Mouse (Mus musculus) kidney, postnatal 25 days (tissue): ENCODE measurements around the gene Lamtor4.
A peak's percentile ranks its signal among the peaks of the same experiment; 100 is the strongest.

ENCODE experiments used
- DNase-seq, 2 experiments: peaks; one replicate each; pipeline ENCODE4 v3.0.0; 2021; ENCODE audit warnings: mixed read lengths in 2 of 2

Gene Lamtor4

DNA sequence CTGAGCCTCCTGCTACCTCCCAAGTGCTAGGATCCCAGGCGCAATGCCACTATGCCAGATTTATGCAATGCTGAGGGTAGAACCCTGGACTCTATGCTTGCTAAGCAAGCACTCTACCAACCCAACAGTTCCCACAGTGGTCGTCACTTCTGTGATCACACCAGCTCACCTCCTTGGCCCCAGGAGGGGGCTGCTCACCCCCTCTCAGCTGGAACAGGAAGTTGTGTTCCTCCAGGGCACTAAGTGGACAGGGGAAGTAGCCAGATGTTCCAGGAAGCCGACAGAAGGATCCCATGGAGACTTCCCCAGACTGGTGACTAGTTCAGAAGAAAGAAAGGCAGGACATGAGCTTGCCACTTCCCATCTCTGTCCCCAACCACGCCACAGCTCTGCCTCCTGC, 6.7 kb downstream of the Lamtor4 start:
- DNase-seq: no peak

DNA sequence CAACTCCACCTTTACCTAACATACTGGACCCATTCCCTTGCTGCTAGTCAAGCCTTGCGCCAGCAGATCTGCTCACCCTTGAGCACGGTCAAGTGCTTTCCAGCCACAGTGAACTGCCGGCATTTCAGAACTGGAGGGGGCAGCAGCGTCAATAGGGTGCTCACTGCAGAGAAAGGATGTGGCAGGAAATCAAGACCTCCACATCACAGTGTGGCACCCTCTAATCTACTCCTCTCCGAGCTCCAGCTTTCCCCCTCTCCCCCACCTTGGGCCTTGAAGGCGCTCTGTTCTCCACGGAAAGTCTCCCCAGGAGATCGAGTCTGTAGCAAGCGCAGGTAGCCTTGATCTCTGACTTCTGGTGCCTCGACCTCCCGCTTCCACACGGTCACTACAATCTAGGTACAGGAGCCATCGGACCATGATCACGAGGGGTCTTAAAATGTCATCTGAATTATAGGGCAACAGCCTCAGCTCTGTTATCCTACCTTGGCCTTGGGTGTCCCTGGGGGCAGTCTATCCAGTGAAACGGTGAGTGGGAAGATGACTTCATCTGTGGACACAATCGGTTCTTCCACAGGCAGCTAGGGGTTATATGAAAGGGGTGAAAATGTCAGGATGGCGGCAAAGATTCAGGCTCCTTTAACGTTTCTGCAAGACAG, 7.4 kb downstream of the Lamtor4 start:
- DNase-seq: no peak

DNA sequence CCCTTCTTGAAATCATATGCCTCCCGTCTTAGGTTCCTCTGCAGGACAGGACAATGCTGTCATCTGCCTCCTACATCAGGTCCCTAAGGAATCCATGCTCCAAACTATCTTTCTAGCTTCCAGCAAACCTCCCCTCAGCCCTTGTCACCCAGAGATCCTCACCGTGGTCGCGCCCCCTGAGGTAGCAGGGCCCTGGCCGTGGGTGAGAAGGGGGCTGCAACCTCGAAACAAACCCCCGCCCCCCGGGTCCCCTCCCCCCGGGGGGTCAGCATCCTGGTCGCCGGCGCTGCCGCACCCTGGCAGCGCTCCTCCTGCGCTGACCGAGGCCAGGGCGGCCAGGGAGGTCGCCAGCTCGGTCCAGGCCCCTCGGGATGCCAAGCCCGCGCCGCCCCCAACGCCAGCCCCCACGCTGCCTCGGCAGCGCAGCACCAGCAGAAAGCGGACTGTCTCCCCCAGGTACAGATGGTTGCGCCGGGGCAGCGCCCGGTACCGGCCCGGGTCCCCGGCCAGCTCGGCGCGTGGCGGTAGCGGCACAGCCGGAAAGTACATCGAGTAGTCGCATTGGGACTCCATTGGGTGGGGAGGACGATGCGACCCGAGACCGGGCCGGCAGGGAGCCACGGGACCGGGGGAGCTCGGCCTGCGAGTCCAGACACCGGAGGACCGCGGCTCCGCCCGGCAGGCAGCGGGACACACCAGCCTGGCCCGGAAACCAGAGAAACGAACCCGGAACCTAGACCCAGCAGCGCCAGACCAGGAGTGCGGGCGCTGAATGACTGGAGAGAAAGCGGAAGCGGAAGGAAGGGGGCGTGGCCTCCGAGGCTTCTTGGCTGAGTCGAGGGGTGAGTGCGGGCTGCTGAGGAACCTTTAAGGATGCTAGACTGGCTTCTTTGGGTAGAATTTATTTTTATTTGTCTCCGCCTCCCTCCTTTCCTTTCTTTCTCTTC, 8.3 kb downstream of the Lamtor4 start, which contains the start of gene BC037034:
Gene BC037034 (minus strand): TSS at position 774 of the 947 bp plus-strand sequence.
- peak; percentile 96 to 97 for DNase-seq

DNA sequence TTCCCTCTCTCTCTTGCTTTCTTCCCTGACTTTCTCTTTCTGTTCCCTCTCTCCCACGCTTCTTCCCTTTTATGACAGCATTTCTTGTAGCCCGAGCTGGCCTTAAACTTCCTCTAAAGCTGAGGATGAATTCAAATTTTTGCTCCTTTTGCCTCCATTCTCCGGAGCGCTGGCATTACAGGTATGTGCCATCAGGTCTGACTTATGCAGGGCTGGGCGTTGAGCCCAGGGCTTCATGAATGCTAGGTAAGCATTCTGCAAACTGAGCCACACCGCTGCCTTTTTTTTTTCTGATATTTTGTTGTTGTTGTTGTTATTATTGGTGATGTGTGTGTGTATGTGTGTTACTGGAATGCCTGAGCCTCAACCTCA, 8.9 kb downstream of the Lamtor4 start:
- DNase-seq: no peak

DNA sequence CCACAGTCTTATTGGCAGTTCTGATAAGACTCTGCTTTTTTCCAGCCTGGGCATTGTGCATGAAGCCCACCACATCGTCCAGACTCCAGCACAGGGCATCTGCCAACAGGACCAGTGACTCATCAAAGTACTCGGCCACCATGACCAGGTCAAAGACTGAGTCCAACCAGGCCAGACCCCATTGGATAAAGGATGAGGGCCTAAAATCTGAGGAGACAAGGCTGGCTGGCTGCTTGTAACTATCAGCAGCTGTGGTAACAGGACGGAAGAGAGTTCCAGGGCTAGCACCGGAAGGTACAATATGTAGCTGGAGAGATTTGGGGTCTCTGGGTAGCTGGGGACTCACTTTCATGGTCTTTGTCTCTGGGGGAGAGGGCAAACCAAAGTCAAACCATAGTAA, 10.4 kb downstream of the Lamtor4 start:
- no peak for DNase-seq

DNA sequence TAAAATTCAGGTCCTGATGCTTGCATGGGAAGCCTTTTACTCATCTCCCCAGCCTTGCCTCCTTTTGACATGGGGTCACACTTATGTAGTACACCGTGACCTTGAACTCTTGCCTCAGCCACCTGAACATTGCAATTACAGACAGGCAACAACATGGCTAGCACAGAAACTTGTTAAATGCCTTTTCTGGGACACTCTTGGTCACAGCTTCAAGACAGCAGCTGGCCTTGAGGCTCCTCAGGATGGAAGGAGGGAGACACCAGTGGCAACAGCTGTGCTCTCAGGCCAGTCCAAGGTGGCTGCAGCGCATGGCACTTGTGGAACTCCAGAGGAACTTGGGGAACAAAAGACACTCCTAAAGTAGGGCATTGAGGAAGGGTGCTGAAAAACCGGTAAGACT, 11.8 kb downstream of the Lamtor4 start:
- DNase-seq: no peak

DNA sequence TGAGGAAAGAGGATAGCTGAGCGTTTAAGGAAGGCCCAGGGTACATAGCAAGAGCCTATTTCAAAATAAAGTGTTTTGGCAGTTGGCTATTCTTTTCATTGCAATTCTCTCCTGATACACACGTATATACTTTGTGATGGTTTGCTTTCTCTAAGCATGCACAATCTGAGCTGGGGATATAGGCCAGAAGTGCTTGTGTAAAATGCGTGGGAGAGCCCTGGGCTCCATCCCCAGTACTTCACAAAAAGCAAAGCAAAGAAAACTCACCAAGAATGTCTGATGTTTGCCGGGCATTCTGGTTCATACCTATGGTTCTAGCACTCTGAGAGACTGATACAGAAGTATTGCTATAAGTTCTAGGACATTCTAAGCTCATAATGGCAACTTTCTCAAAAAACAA, 13.7 kb downstream of the Lamtor4 start:
- no peak for DNase-seq

DNA sequence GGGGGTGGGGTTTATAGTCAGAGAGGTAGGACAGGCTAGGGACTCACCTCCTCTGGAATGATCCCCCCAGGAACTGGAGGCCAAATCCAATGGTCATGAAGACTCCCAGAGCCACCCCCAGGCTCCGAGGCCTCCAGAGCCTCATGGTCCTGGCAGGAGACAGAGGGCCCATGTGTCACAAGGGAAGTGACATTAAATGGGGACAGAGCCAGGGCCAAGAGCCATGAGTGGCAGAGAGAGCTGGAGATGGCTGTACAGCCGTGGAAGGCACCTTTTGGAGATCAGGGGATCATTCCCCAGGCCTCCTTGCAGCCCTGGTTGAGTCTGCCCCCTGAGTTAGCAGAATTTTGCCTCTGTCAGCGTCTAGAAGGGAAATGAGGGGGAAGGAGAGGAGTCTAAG, 15.9 kb downstream of the Lamtor4 start:
- DNase-seq: no peak

DNA sequence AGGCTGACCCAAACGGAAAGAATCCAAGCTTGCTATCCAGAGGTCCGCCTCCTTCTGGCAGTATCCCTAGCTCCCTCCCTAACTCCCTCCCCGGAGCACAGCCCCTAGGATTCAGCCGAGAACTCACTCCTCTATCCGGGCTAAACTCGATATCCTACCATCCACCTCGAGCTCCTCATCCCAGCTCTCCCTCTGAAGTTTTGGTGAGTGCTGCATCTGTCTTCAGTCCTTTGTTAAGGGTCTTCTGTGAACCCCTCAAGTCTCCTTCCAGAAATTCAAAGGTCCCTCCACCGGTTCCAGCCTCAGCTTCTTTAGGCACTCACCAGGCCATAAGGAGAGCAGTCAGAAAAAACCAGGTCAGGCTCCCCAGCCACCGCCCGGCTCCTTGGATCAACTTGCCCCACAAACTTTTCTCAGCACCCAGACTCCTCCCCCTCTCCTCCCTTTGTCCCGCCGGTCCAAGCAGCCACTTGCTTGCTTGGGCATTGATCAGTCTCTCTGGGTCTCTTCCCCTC, 17.2 kb downstream of the Lamtor4 start, which contains the start of gene Gal3st4:
Gene Gal3st4 (minus strand): TSS at position 432 of the 515 bp plus-strand sequence.
- DNase-seq: no peak

DNA sequence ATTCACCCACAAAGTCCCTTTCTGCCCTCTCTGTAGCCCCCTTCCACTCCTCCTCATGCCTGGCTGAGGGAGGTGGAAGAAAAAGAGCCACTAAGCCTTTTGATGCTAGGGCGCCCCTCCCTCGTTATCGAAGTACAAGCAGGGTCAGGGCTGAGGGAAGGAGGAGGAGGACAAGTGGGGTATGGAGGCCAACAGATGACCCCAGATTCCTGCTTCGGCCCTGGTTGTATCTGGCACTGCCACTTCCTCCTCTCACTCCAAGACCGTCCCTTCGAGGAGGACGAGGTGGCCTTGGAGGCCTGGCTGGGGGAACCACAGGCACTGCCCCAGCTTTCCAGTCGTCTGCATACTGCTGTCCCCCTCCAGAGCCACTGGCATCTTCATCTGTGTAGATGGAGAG, 18.9 kb downstream of the Lamtor4 start:
- no peak for DNase-seq

DNA sequence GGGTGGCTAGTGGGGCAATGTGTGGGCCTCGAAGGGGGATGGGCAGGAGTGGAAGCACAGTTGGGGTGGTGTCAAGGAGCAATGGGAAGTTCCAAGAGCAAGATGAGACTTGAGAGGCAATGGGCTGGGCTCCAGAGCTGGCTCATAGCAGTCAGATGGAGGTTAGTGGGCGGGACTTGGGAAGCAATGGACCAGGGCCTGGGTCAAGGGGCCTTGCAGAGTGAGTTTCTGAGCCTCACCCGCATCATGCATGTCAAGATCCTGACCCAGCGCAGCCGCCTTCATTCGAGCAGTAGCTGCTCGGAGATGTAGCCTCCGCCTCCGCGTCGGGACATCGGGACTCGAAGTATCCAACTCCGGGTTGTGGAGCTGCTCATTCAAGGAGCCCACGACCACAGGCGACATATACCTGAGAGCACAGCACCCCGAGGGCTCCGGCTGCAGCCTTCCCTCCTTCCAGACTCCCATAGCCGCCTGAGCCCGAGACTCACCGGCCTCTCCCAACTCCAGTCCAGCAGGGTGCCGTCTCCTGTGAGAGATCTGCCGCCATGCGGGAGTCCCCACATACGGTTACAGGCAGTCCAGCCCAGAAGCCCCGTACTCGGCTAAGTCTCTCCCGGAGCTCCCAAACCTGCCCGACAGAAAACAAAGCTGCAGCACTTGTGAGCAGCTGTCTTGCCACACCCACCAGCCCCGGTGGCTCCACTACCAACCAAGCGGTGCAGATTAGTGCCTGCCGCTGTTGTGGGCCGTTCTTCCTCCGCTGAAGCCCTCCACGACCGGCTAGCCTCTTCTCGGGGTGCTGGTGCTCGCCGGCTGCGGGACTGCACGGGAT, 20.2 kb downstream of the Lamtor4 start:
- DNase-seq: peak; percentile 52 to 80

DNA sequence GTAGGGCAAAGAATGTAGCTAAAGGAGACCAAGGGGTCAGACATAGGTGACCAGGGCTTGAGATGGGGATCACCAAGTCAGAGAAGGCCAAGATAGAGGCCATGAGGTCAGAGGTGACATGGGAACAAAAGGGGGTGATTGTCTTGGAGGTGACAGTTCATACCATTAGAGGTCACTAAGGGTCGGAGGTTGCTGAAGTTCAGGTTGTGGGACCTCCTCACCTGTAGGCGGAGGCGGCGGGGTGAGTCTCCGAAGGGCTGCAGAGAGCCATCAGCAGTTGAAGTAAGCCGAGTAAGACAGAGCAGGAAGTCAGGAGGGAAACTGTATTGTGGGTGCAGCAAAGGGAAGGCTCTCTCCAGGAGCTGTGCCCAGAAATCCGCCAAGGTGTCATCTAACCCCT, 22.7 kb downstream of the Lamtor4 start:
- no peak for DNase-seq

DNA sequence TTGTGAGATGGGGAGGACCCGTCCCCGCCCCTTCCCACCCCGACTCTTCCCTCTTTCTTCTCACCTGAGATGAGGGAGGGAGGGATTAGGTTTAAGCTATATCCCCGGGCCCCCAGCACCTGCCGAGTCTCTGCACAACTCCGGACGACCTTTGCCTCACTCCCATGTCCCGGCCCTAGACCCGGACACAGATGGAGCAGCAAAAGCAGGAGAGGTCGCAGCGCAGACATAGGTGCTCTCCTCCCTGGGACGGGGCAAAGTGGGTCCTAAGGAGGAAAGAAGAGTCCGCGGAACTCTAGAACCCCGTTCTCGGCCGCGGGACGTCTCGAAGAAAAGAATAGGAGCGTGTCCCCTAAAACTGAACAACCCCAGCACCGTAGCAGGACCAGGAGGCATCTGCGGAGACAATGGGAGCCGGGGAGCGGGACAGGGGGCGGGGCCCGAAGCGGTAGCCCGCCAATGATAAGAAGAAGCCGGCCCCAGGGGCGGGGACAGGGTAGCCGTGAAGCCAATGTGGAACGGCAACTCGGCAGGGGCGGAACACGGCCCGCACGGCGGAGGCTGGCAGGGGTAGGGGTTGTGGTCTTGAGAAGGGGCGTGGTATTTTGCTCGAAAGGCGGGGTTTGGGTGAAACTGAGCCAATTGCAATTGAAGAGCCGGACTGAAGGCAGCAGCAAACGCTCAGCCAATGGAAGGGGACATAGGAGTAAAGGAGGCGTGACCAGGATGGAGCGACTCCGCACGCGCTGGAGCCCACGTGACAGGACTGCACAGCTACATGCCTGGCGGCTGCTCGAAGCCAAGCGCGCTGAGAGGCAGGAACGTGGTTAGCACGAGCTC, 24.5 kb downstream of the Lamtor4 start, which contains the start of the genes Gm43720, Gpc2 and Stag3:
Gene Gm43720 (minus strand): TSS at position 374 of the 840 bp plus-strand sequence.
Gene Gpc2 (minus strand): TSS at position 421 of the 840 bp plus-strand sequence.
Gene Stag3 (plus strand): TSS at position 656 of the 840 bp plus-strand sequence.
- peak; percentile 79 to 91 for DNase-seq

DNA sequence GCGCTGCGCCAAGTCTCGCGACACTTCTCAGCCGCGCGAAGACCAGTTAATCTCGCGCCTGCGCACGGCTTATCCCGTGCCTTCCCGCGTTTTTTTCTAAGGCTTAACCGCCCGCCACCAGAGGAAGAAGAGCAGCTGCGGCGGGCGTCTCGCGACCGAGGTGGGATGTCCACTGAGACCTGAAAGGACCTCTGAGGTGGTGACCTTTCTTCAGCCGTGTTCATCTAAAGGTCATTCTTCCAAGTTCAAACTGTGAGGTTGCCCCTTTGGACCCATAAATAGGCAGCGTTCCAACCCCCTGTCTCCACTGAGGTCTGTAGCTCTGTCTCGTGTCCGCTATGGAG, 25.1 kb downstream of the Lamtor4 start:
- DNase-seq: no peak

DNA sequence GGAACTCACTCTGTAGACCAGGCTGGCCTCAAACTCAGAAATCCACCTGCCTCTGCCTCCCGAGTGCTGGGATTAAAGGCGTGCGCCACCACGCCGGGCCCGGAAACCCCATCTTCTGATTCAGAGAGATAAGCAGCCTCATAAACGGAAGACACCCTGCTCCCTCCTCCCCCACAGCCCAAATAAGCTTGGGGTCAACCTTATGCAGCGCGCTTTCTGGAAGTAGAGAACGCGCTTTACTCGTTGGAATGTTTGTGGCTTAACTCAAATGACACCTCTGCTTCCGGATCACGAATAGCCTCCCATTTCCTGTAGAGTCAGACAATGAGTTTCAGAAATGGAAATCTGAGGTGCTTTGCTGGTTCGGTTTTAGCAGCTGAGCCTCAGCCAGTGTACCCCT, 25.5 kb downstream of the Lamtor4 start:
- no peak for DNase-seq

DNA sequence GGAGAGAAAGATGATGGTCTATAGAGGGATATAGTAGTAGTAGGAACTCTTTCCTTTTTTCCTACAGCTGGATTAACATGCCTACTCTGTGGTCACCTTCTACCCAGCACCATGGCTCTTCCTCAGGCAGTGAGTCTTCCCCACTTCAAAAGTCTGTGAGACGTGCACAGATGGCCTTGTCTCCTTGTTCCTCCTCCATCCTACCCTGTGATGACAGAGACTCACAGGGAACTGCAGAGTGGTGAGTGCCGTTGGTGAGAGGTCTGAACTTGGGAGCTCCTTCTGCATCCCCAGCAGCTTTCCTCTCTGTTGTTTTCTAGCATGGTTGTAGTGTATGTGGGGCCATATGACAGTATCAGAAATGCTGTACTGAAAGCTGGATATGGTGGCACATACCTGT, 26.5 kb downstream of the Lamtor4 start:
- no peak for DNase-seq

DNA sequence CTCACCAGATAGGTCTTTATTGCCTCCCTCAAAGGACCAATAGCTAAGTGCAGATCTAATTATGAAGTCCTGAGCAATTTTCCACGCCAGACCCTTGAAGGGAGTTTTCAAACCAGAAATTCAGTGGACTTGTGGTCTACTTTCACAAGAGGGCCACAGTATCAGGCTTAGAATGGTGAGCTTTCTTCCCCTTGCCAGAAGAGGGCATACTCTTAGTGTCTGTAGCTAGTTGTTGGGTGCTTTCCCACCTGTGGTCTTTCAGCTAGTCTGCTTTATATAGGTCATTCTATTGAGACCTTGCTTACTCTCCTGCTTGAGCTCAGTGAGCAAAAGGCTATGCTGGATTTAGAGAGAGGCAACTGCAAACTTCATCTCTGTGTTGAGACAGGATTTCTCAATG, 28.3 kb downstream of the Lamtor4 start:
- DNase-seq: no peak

DNA sequence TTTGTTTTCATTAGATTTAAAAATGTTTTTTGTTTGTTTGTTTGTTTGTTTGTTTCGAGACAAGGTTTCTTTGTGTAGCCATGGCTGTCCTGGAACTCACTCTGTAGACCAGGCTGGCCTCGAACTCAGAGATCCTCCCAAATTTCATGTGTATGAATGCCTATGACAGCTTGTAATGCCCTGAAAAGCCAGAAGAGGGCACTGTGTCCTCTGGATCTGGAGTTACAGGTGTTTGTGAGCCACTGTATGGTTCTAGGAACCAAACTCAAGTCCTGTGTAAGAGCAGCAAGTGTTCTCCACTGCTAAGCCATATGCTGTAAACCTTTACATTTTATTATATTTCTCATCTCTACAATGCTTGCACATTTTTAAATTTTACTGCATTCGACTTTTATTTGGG, 32.6 kb downstream of the Lamtor4 start:
- no peak for DNase-seq

DNA sequence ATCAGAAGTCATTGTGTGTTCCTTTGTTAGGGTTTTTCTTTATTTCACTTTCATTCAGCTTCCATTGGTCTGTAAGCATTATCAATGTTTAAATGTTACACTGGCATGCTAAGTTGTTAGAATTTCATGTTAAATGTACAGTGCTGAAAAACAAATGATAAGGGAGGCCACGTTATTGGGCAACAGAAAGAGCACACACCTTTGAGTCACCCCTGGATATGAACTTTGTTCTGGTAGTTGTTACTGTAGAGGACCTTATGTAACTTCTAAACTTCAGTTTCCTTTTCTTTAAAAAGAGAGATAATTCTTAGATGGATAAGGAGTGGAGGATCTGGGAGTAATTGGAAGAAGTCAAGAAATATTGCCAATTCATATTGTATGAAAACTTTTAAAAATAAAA, 36.4 kb downstream of the Lamtor4 start:
- DNase-seq: no peak

DNA sequence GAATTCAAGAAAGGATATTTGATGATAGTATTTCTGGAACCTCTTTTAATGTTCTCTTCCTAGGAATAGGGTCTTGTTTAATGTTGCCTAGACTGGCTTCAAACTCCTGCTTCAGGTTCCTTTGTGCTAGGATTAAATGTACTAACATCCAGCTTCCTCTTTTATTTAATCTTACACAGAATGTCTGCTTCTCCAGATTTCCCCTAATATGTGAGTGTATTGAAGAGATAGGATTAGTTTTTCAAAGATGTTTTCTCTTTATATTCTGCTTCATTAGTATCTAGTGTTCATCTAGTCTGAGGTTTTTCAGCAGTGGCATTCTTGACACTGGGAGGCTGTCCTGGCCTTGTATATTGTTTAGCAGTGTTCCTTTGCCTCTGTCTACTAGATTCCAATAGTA, 38.9 kb downstream of the Lamtor4 start:
- no peak for DNase-seq

DNA sequence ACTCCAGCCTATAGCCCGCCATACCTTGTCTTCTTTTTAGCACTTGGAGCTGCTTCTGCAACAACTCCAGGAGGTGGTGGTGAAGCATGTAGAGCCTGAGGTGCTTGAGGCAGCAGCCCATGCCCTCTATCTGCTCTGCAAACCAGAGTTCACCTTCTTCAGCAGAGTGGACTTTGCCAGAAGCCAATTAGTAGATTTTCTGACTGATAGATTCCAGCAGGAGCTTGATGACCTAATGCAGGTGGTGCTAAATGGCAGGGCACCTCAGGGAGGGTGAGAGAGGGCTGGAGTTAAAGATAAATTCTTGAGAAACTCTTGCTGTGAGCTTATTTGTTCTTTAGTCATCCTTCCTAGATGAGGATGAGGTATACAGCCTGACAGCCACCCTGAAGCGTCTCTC, 44.3 kb downstream of the Lamtor4 start:
- DNase-seq: no peak
